Mouse (Mus musculus) liver, embryonic 13.5 days (tissue): ENCODE results near the gene Nemp1. TPM values are rescaled to one million over a fixed set of nuclear protein-coding genes. Genes with fewer than 3 reads are reported as not detected.

Source experiments
- ATAC-seq: fragments of 200-750 bp; cut with Nextera tagmentation; 2 replicates; pipeline ENCODE4 v1.8.0; 2017; ENCODE audit warnings: low read depth, mild to moderate bottlenecking, moderate number of reproducible peaks, moderate library complexity
- DNase-seq: peaks from one replicate; pipeline ENCODE4 v3.0.0; 2022
- H3K27ac ChIP-seq: fragments of 300-500 bp; sonication (generic); 2 replicates; pipeline ENCODE4 v1.5.1; 2015; ENCODE audit warnings: moderate library complexity, mild to moderate bottlenecking, inconsistent platforms
- H3K27me3 ChIP-seq: fragments of 300-500 bp; sonication (generic); 2 replicates; pipeline ENCODE4 v1.6.1; 2015; ENCODE audit warnings: mild to moderate bottlenecking, inconsistent platforms
- H3K36me3 ChIP-seq: fragments of 300-500 bp; sonication (generic); 2 replicates; pipeline ENCODE4 v1.6.1; 2015; ENCODE audit warnings: mild to moderate bottlenecking, inconsistent platforms
- H3K4me1 ChIP-seq: fragments of 300-500 bp; sonication (generic); replicated peaks from 2 replicates; pipeline ENCODE4 v1.6.1; 2015; ENCODE audit warnings: inconsistent platforms
- H3K4me2 ChIP-seq: fragments of 300-500 bp; sonication (generic); 2 replicates; pipeline ENCODE4 v1.6.1; 2015; ENCODE audit warnings: inconsistent platforms, mild to moderate bottlenecking, moderate library complexity
- H3K4me3 ChIP-seq: fragments of 300-500 bp; sonication (generic); replicated peaks from 2 replicates; pipeline ENCODE4 v1.5.1; 2015; ENCODE audit warnings: mild to moderate bottlenecking, inconsistent platforms
- H3K9ac ChIP-seq: fragments of 300-500 bp; sonication (generic); 2 replicates; pipeline ENCODE4 v1.6.1; 2015; ENCODE audit warnings: mild to moderate bottlenecking, inconsistent platforms
- H3K9me3 ChIP-seq: fragments of 300-500 bp; sonication (generic); replicated peaks from 2 replicates; pipeline ENCODE4 v1.6.1; 2016; ENCODE audit warnings: inconsistent platforms
- WGBS: fragments of 180-500 bp; shearing (Covaris S2); methylation state at CpG from one replicate; pipeline ENCODE4 v1.1.7; 2015; ENCODE audit not compliant: insufficient replicate concordance; 5-methylcytosine and 5-hydroxymethylcytosine counted together
- polyA plus RNA-seq: library from polyadenylated mRNA; unstranded; fragments of >200 nt; fragmentation: Nextera tagmentation; extraction: Ambion mirVana; gene quantifications from 2 replicates; pipeline ENCODE4 v1.2.1, GENCODE M21; 2015

The Nemp1 gene
- polyA plus RNA-seq, 1 experiment from 2014 or later, result 5.0 TPM

GRCm38 (mm10) chr10:127626433-127626832 is 40.3 kb upstream of the Nemp1 start:
- WGBS, result 69% methylated on average over 3 of the region's 3 CpGs
- H3K36me3 ChIP-seq, result no peaks in the 10 kb centered on the region

GRCm38 (mm10) chr10:127631261-127632214 is 35.2 kb upstream of the Nemp1 start:
- peaks cover 15% of the 10 kb centered on the region for H3K4me1 ChIP-seq
- 33% methylated on average over 10 of the region's 10 CpGs for WGBS

More at GRCm38 (mm10) chr10:127626433-127626832, 40.3 kb upstream of the Nemp1 start:
- no peak overlapping the region for H3K4me2 ChIP-seq
- H3K4me3 ChIP-seq, result no peak overlapping the region
- H3K9me3 ChIP-seq, result no peaks in the 10 kb centered on the region
- no peak overlapping the region for H3K27ac ChIP-seq
- peaks cover 7% of the 10 kb centered on the region; the same call in 1 of the 2 replicates for H3K4me1 ChIP-seq
- H3K9ac ChIP-seq, result no peak overlapping the region
- H3K27me3 ChIP-seq, result peaks cover 15% of the 10 kb centered on the region
- no peak for DNase-seq
- no peak for ATAC-seq

GRCm38 (mm10) chr10:127632668-127633271 is 33.9 kb upstream of the Nemp1 start:
- Histone ChIP-seq H3K4me3 (no peak overlapping the region), H3K27ac (no peak overlapping the region), H3K4me2 (no peak overlapping the region), H3K36me3 (no peaks in the 10 kb centered on the region), H3K27me3 (no peaks in the 10 kb centered on the region), H3K9ac (no peak overlapping the region), H3K9me3 (no peaks in the 10 kb centered on the region), H3K4me1 (peaks cover 15% of the 10 kb centered on the region)
- ATAC-seq (no peak), DNase-seq (no peak)
- WGBS, result 52% methylated on average over 7 of the region's 7 CpGs

More at GRCm38 (mm10) chr10:127631261-127632214, 35.2 kb upstream of the Nemp1 start:
- DNase-seq (no peak), ATAC-seq (no peak)
- no peaks in the 10 kb centered on the region for H3K27me3 ChIP-seq
- no peak overlapping the region for H3K9ac ChIP-seq
- no peak overlapping the region for H3K4me3 ChIP-seq
- no peaks in the 10 kb centered on the region for H3K36me3 ChIP-seq
- no peak overlapping the region for H3K4me2 ChIP-seq
- no peak overlapping the region for H3K27ac ChIP-seq
- H3K9me3 ChIP-seq, result no peaks in the 10 kb centered on the region

- ATAC-seq (no peak), DNase-seq (no peak)
- no peaks in the 10 kb centered on the region for H3K36me3 ChIP-seq
- no peak overlapping the region for H3K4me3 ChIP-seq
- H3K27me3 ChIP-seq, result no peaks in the 10 kb centered on the region
- no peak overlapping the region for H3K4me2 ChIP-seq
- H3K9me3 ChIP-seq, result no peaks in the 10 kb centered on the region
- WGBS, result 56% methylated on average over 5 of the region's 5 CpGs
- H3K27ac ChIP-seq, result no peak overlapping the region
- H3K4me1 ChIP-seq, result peaks cover 30% of the 10 kb centered on the region
- H3K9ac ChIP-seq, result no peak overlapping the region
Observed at GRCm38 (mm10) chr10:127640421-127640820, 26.3 kb upstream of the Nemp1 start.

- WGBS, result under 1% methylated on average over 19 of the region's 19 CpGs
- DNase-seq (peak; percentile 72), ATAC-seq (peak; percentile 63)
- Histone ChIP-seq H3K27me3 (no peaks in the 10 kb centered on the region), H3K9ac (peak overlapping the region; percentile 84), H3K4me2 (peak overlapping the region; percentile 93), H3K27ac (peak overlapping the region; percentile 87), H3K4me3 (peak overlapping the region; percentile 72), H3K4me1 (peaks cover 30% of the 10 kb centered on the region), H3K9me3 (no peaks in the 10 kb centered on the region), H3K36me3 (no peaks in the 10 kb centered on the region)
Observed at GRCm38 (mm10) chr10:127641861-127642771, 24.6 kb upstream of the Nemp1 start.

- H3K27me3 ChIP-seq, result no peaks in the 10 kb centered on the region
- peaks cover 30% of the 10 kb centered on the region for H3K4me1 ChIP-seq
- H3K4me2 ChIP-seq, result peak within 1 kb of the TSS; percentile 93
- H3K9ac ChIP-seq, result peak within 1 kb of the TSS; percentile 84
- peak within 1 kb of the TSS; percentile 87 for H3K27ac ChIP-seq
- H3K9me3 ChIP-seq, result no peaks in the 10 kb centered on the region
- peak; percentile 79 for ATAC-seq
- peak; percentile 70 for DNase-seq
- H3K36me3 ChIP-seq, result peaks cover 2% of the 10 kb centered on the region; the same call in 1 of the 2 replicates
- WGBS, result under 1% methylated on average over 37 of the region's 37 CpGs
- H3K4me3 ChIP-seq, result peak within 1 kb of the TSS; percentile 72
Observed at GRCm38 (mm10) chr10:127642772-127643552, 23.7 kb upstream of the Nemp1 start, which contains the start of gene Stat6. TSS of gene Stat6 (plus strand) at chr10:127642986.

GRCm38 (mm10) chr10:127643553-127644238 is 23.0 kb upstream of the Nemp1 start:
- ATAC-seq (peak; percentile 67), DNase-seq (peak; percentile 69)
- Histone ChIP-seq H3K4me1 (peaks cover 30% of the 10 kb centered on the region), H3K4me3 (peak overlapping the region; percentile 72), H3K36me3 (peaks cover 4% of the 10 kb centered on the region; the same call in 1 of the 2 replicates), H3K9me3 (no peaks in the 10 kb centered on the region), H3K9ac (peak overlapping the region; percentile 84), H3K27ac (peak overlapping the region; percentile 87), H3K4me2 (peak overlapping the region; percentile 93), H3K27me3 (no peaks in the 10 kb centered on the region)
- under 1% methylated on average over 25 of the region's 25 CpGs for WGBS

GRCm38 (mm10) chr10:127645791-127646190 is 20.9 kb upstream of the Nemp1 start:
- no peak overlapping the region for H3K4me2 ChIP-seq
- H3K4me3 ChIP-seq, result no peak overlapping the region
- peaks cover 30% of the 10 kb centered on the region for H3K4me1 ChIP-seq
- H3K36me3 ChIP-seq, result peaks cover 11% of the 10 kb centered on the region; the same call in 1 of the 2 replicates
- no peak overlapping the region for H3K27ac ChIP-seq
- WGBS, result 47% methylated on average over 2 of the region's 2 CpGs
- H3K27me3 ChIP-seq, result no peaks in the 10 kb centered on the region
- DNase-seq, result no peak
- ATAC-seq, result no peak
- H3K9me3 ChIP-seq, result no peaks in the 10 kb centered on the region
- H3K9ac ChIP-seq, result no peak overlapping the region

GRCm38 (mm10) chr10:127652906-127653638 is 13.6 kb upstream of the Nemp1 start:
- Histone ChIP-seq H3K4me1 (peaks cover 15% of the 10 kb centered on the region), H3K36me3 (peaks cover 56% of the 10 kb centered on the region), H3K4me2 (no peak overlapping the region), H3K9ac (no peak overlapping the region), H3K9me3 (no peaks in the 10 kb centered on the region), H3K27ac (no peak overlapping the region), H3K4me3 (no peak overlapping the region), H3K27me3 (no peaks in the 10 kb centered on the region)
- DNase-seq (no peak), ATAC-seq (no peak)
- WGBS, result 68% methylated on average over 21 of the region's 21 CpGs
